Comparison of ENCODE assay signal across 13 mouse cellular contexts in genomic region chr9:108776614-108777013, GRCm38 (mm10). TPM values are rescaled to one million over a fixed set of nuclear protein-coding genes. Genes with fewer than 3 reads are reported as not detected.
"Had no signal": no experiment of that assay in that cellular context is flagged by ENCODE, and none has a peak within 500 bp of the region (broad histone marks: within the 10 kb centered on the region; RNA-seq: fewer than 3 reads in every experiment).

No protein-coding gene starts in this region.

- DNase-seq: kidney, adult 18-20 months; kidney, postnatal 10 days; lung, postnatal 14 days; spleen, adult 18-20 months; thymus, postnatal 4 days had no signal

- H3K4me2 ChIP-seq: intestine, embryonic 15.5 days; limb, embryonic 12.5 days; lung, embryonic 15.5 days; midbrain, embryonic 11.5 days; midbrain, embryonic 15.5 days; neural tube, embryonic 12.5 days; stomach, embryonic 15.5 days had no signal

- ATAC-seq: intestine, embryonic 15.5 days; midbrain, embryonic 15.5 days had no signal

- H3K27me3 ChIP-seq: intestine, embryonic 15.5 days; limb, embryonic 12.5 days; lung, embryonic 15.5 days; midbrain, embryonic 15.5 days; stomach, embryonic 15.5 days had no signal

- H3K36me3 ChIP-seq: intestine, embryonic 15.5 days; limb, embryonic 12.5 days; lung, embryonic 15.5 days; midbrain, embryonic 15.5 days; neural tube, embryonic 12.5 days; stomach, embryonic 15.5 days had no signal

- H3K27ac ChIP-seq: intestine, embryonic 15.5 days; limb, embryonic 12.5 days; lung, embryonic 15.5 days; midbrain, embryonic 15.5 days; neural tube, embryonic 12.5 days; stomach, embryonic 15.5 days had no signal

- H3K9me3 ChIP-seq: intestine, embryonic 15.5 days; limb, embryonic 12.5 days; lung, embryonic 15.5 days; midbrain, embryonic 15.5 days; neural tube, embryonic 12.5 days; stomach, embryonic 15.5 days had no signal

- H3K4me1 ChIP-seq: limb, embryonic 12.5 days; neural tube, embryonic 12.5 days; stomach, embryonic 15.5 days had no signal

- H3K9ac ChIP-seq: intestine, embryonic 15.5 days; limb, embryonic 12.5 days; lung, embryonic 15.5 days; midbrain, embryonic 15.5 days; neural tube, embryonic 12.5 days; stomach, embryonic 15.5 days had no signal

- H3K4me3 ChIP-seq: intestine, embryonic 15.5 days; limb, embryonic 12.5 days; lung, embryonic 15.5 days; midbrain, embryonic 15.5 days; neural tube, embryonic 12.5 days; stomach, embryonic 15.5 days had no signal

RNA-seq across cellular contexts. Expression of gene Celsr3, which starts 49.5 kb away (rescaled TPM):
- total RNA-seq: liver, adult 2 months had no signal
- polyA plus RNA-seq: liver, adult 2 months had no signal
